Mouse (Mus musculus): ENCODE measurements around the gene Ak4. TPM values are rescaled to one million over a fixed set of nuclear protein-coding genes. Genes with fewer than 3 reads are reported as not detected.

Gene Ak4
- polyA plus RNA-seq, 1 experiment from 2014 or later: 13.9 TPM

DNA sequence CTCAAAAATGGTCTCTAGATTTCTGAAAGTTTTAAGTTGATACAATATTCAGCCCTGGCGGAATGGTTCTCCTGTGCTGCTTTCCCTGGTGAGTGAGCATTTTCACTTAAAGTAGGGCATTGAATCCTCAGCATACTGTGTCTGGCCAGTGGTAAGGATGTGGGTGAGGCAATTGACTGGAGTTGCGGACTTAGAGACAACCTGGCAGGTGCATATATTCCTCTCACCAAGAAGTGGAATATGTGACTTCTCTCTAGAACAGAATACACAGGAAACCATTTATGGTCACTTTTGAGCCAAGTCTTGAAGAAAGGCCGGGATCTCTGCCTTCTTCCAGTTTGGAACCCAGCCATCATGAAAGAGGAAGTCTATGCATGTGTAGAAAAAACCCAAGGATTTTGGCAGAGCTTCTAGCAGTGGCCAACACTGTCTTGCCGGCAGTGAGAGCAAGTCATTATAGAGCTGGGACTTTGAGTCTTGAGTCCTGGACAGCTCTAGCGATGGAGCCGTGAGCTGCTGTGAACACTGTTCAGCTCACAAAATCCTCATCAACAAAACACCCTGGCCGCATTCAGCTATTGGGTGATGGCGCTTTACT, 71.3 kb downstream of the Ak4 start:
- H3K4me1 ChIP-seq: no peaks in the 10 kb centered on the region
- WGBS: 94% methylated on average over 8 of the region's 8 CpGs
- no peak overlapping the region for H3K9ac ChIP-seq
- no peak overlapping the region for H3K27ac ChIP-seq
- H3K36me3 ChIP-seq: no peaks in the 10 kb centered on the region
- peaks cover 3% of the 10 kb centered on the region; the same call in 1 of the 2 replicates for H3K27me3 ChIP-seq
- no peak overlapping the region for H3K4me2 ChIP-seq (replicated peaks)
- no peaks in the 10 kb centered on the region for H3K9me3 ChIP-seq (replicated peaks)
- H3K4me3 ChIP-seq: no peak overlapping the region
- no peak for ATAC-seq (ENCODE audit: low FRiP score)

DNA sequence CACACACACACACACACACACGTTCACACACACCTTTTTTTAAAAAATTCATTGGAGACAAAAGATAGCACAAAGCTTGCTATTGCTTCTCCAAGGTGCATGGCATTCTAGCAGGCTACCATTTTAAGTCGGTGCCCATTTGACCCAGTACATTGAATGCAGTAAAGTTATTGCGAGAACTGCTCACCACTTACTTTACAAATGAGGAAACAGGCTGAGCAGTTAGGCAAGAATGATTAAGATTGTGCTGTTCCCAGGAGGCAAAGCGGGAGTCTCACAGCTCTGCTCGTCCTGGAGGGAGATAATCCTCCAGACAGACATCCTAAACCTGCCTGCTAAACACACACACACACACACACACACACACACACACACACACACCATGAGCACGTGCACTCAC, 72.6 kb downstream of the Ak4 start:
- no peak overlapping the region for H3K4me2 ChIP-seq (replicated peaks)
- H3K27me3 ChIP-seq: peaks cover 15% of the 10 kb centered on the region
- no peaks in the 10 kb centered on the region for H3K9me3 ChIP-seq (replicated peaks)
- H3K4me1 ChIP-seq: peaks cover 7% of the 10 kb centered on the region
- 87% methylated on average over 6 of the region's 6 CpGs for WGBS
- H3K4me3 ChIP-seq: no peak overlapping the region
- no peaks in the 10 kb centered on the region for H3K36me3 ChIP-seq
- no peak for ATAC-seq (ENCODE audit: low FRiP score)
- no peak overlapping the region for H3K27ac ChIP-seq
- H3K9ac ChIP-seq: no peak overlapping the region

DNA sequence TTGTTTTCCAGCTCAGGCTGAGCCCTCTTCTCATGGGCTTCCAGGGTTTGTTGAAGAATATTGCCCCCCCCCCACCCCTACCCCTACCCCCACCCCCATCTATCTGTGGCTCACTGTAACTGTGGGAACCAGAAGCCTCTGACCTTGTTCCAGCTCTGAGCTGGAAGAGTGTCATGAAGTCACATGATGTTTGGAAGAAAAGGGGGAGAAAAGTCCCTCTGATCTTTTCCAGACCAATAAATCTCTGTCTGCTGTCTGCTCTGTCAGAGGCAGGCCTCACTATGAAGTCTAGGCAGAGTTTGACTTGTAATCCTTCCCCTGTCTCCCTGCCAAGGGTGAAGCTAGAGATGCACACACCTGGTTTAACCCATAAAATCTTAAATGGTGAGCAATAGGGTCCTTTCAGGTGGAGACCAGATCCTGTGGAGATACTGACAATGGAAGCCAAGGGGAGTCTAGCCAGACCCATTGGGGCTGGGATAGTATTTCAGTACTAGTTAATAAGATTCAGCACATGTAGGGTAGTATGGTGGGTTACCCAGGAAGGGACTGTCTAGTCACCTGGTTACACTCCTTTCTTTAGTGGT, 74.6 kb downstream of the Ak4 start:
- Histone ChIP-seq H3K27me3 (peaks cover 32% of the 10 kb centered on the region), H3K4me2 (replicated peaks) (no peak overlapping the region), H3K4me1 (peaks cover 15% of the 10 kb centered on the region), H3K27ac (no peak overlapping the region), H3K4me3 (no peak overlapping the region), H3K9ac (no peak overlapping the region), H3K36me3 (no peaks in the 10 kb centered on the region), H3K9me3 (replicated peaks) (no peaks in the 10 kb centered on the region)
- ATAC-seq (ENCODE audit: low FRiP score): no peak

DNA sequence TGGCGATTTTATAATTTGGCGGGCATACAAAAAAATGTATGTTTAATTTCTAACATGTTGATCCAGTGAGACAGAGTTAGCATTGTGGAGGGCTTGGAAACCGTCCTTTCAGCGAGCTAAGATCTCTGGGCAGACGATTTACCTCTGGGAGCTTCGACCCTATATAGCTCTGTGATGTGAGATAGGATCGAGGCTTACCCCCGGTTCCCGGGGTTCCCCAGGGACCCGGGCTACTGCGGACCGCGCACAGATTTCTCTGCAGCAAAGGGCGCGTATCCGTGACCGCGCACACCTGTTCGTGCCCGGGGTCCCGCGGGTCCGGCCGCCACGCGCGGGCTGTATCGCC, 77.1 kb downstream of the Ak4 start:
- WGBS: 1% methylated on average over 28 of the region's 28 CpGs
- no peak overlapping the region for H3K27ac ChIP-seq
- H3K4me1 ChIP-seq: peaks cover 15% of the 10 kb centered on the region
- peak; percentile 68 for ATAC-seq (ENCODE audit: low FRiP score)
- peak overlapping the region; percentile 67 for H3K4me3 ChIP-seq
- peak overlapping the region; percentile 67 for H3K9ac ChIP-seq
- peaks cover 38% of the 10 kb centered on the region for H3K27me3 ChIP-seq
- peak overlapping the region; percentile 99 for H3K4me2 ChIP-seq (replicated peaks)
- H3K9me3 ChIP-seq (replicated peaks): no peaks in the 10 kb centered on the region
- no peaks in the 10 kb centered on the region for H3K36me3 ChIP-seq

DNA sequence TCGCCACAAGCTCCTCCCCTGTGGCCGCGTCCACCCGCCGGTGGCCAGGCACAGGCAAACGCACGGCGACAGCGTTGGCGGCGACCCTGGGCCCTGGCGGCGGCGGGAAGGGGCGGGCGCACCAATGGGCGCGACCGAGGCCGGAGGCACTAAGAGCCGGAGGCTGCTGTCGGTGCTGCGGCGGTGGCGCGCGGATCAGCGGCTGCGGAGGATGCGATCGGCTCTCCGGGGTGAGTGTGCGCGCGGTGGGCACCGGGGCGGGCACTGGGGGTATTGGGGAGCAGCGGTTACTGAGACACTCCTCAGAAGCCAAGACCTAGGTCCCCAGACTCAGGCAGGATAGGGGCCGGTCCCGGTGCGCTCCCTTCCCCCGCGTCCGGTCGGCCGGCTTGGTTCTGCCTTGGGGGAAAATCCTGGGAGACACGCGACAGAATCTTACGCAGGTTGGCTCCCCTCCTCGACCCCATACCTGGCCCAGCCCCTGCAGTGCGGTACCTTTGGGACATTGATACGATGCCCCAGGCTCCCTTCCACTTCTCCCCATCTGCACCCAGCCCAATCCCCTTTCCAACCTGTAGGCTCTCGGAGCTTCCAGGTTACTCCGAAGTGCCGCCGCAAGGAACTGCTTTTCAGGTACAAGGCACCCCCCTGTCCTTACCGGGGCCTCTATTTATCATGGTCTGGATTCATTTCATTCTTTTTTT, 77.6 kb downstream of the Ak4 start, which contains the start of gene Dnajc6:
TSS of gene Dnajc6 (plus strand) at position 115 of the 704 bp plus-strand sequence.
- Histone ChIP-seq H3K4me2 (replicated peaks) (peak within 1 kb of the TSS; percentile 99), H3K9ac (peak within 1 kb of the TSS; percentile 67), H3K27me3 (peaks cover 38% of the 10 kb centered on the region), H3K27ac (no peak within 1 kb of the TSS), H3K36me3 (no peaks in the 10 kb centered on the region), H3K9me3 (replicated peaks) (no peaks in the 10 kb centered on the region), H3K4me1 (peaks cover 15% of the 10 kb centered on the region), H3K4me3 (peak within 1 kb of the TSS; percentile 67)
- peak; percentile 76 for ATAC-seq (ENCODE audit: low FRiP score)
- WGBS: under 1% methylated on average over 52 of the region's 57 CpGs

DNA sequence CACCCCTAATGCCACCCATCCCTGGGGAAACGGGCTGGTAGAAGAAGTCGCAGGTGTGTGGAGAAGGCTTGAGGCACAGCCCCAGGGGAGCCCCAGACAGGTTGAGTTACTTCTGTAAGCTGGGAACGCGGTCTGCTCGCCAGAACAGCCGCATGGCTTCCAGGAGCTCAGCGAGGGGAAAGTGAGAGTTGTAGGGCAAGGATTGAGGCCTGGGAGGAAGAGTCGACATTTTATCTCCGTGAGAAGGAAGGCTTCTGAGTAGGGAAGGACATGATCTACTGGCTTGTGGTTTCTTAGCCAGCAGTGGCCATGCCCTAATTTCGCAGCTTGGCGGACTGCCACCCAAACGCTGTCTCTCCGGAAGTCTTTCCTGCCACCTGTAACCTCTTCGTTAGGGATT, 78.3 kb downstream of the Ak4 start:
- WGBS: 9% methylated on average over 14 of the region's 14 CpGs
- Histone ChIP-seq H3K27ac (no peak overlapping the region), H3K9ac (no peak overlapping the region), H3K4me1 (peaks cover 15% of the 10 kb centered on the region), H3K4me2 (replicated peaks) (peak overlapping the region; percentile 99), H3K36me3 (no peaks in the 10 kb centered on the region), H3K4me3 (peak overlapping the region; percentile 67; the same call in 1 of the 2 replicates), H3K9me3 (replicated peaks) (no peaks in the 10 kb centered on the region), H3K27me3 (peaks cover 38% of the 10 kb centered on the region)
- ATAC-seq (ENCODE audit: low FRiP score): no peak

DNA sequence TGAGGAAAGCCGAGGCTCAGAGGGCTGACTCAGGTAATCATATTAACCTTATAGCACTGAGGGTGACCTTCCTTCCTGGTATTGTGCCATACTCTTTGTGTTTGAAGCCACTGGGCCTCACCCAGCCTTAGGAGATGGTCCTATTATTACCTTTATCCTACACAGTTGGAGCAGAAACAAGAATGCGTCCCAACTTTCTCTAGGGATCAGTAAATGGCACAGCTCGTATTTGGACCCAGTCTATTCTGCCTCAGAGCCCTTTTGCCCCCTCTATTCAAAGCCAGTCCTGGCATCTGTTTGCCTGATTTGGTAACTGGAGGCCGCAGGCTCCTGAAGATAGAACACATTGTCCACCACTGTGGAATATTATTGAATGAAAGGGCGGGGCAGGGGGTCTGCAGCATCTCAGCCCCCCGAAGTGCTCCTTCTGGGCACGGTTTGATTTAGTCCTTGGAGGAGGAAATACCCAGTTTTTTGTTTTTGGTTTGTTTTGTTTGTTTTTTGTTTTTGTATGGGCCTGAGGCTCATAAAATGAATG, 85.5 kb downstream of the Ak4 start:
- WGBS: 55% methylated on average over 7 of the region's 7 CpGs
- no peak for ATAC-seq (ENCODE audit: low FRiP score)

DNA sequence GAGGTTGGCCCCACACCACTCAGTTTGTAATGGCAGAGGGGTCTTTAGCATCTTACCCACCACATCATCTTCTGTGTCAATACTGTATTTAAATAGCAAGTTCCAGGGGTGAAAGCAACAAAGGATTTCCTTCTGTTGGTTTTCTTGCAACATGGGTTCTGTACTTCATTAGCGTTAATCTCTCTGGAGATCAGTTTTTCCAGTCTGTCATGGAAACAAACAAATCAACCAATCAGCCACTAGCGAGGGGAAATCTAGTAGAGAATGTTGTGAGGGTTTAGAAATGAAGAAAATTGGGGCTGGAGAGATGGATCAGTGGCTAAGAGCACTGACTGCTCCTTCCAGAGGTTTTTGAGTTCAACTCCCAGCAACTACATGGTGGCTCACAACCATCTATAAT, 86.9 kb downstream of the Ak4 start:
- ATAC-seq (ENCODE audit: low FRiP score): no peak
- no peak overlapping the region for H3K4me3 ChIP-seq
- WGBS: 74% methylated on average over 2 of the region's 2 CpGs
- H3K27ac ChIP-seq: no peak overlapping the region
- H3K27me3 ChIP-seq: no peaks in the 10 kb centered on the region
- peaks cover 12% of the 10 kb centered on the region for H3K4me1 ChIP-seq
- H3K9ac ChIP-seq: no peak overlapping the region
- no peaks in the 10 kb centered on the region for H3K9me3 ChIP-seq (replicated peaks)
- H3K36me3 ChIP-seq: no peaks in the 10 kb centered on the region
- no peak overlapping the region for H3K4me2 ChIP-seq (replicated peaks)

More for the DNA sequence above, 85.5 kb downstream of the Ak4 start:
- H3K9me3 ChIP-seq (replicated peaks): no peaks in the 10 kb centered on the region
- H3K9ac ChIP-seq: no peak overlapping the region
- H3K4me3 ChIP-seq: no peak overlapping the region
- peaks cover 9% of the 10 kb centered on the region for H3K4me1 ChIP-seq
- H3K27ac ChIP-seq: no peak overlapping the region
- H3K4me2 ChIP-seq (replicated peaks): no peak overlapping the region
- H3K36me3 ChIP-seq: no peaks in the 10 kb centered on the region
- H3K27me3 ChIP-seq: no peaks in the 10 kb centered on the region

DNA sequence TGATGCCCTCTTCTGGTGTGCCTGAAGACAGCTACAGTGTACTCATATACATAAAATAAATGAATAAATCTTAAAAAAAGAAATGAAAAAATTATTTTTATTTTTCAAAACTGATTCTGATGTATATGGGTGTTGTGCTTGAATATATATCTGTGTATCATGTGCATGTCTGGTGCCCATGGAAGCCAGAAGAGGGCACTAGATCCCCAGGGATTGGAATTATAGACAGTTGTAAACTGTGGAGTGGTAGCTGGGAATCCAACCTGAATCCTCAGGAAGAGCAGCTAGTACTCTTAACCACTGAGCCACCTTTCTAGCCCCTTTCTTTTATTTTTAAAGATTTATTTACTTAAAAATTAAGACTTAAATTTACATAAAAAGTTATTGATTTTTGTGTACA, 87.3 kb downstream of the Ak4 start:
- no peak for ATAC-seq (ENCODE audit: low FRiP score)
- Histone ChIP-seq H3K4me3 (no peak overlapping the region), H3K9me3 (replicated peaks) (no peaks in the 10 kb centered on the region), H3K9ac (no peak overlapping the region), H3K27ac (no peak overlapping the region), H3K27me3 (no peaks in the 10 kb centered on the region), H3K4me2 (replicated peaks) (no peak overlapping the region), H3K36me3 (no peaks in the 10 kb centered on the region), H3K4me1 (peaks cover 12% of the 10 kb centered on the region)

DNA sequence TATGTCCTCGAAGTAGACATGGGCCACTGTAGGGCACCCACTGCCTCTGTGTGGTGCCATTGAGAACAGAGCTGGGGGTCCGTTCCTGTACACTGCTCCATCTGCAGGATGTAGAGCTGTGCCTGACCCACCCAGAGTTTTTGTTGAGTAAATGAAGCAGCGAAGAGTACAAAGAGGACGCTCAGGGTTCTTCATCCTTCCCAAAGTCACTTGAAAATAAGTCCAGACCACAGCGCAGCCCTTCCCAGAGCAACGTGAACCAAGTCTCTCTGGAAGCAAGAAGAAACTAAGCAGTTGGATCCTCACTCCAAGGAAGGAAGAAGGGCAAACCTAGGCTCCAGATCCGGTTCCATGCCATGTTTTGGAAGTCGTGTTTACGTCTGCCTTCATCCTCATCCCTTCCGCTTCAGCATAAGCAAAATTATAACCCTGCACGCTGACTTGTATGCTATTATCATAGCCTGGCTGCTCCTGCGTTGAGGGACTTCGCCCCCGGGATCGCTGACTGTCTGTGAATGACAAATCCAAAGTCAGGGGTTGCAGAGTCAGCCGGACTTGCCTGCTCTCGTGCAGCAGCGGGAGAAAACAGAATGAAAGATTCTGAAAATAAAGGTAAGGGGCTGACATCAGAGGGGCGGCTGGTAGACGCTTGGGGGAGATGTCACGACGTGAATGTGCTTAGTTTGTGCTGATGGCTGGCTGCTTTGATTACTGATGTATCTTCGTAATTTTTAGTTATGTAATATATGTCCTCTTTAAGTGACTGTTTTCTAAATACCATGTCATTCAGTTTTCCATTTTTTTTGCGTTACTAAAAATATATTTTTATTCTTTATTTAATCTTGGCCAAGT, 88.7 kb downstream of the Ak4 start:
- peak overlapping the region; percentile 44 for H3K4me3 ChIP-seq
- peak; percentile 61 for ATAC-seq (ENCODE audit: low FRiP score)
- H3K27me3 ChIP-seq: no peaks in the 10 kb centered on the region
- H3K4me2 ChIP-seq (replicated peaks): peak overlapping the region; percentile 91
- peaks cover 12% of the 10 kb centered on the region for H3K4me1 ChIP-seq
- H3K27ac ChIP-seq: peak overlapping the region; percentile 18; the same call in 1 of the 2 replicates
- peak overlapping the region; percentile 53 for H3K9ac ChIP-seq
- H3K9me3 ChIP-seq (replicated peaks): no peaks in the 10 kb centered on the region
- WGBS: 9% methylated on average over 24 of the region's 24 CpGs
- H3K36me3 ChIP-seq: no peaks in the 10 kb centered on the region

DNA sequence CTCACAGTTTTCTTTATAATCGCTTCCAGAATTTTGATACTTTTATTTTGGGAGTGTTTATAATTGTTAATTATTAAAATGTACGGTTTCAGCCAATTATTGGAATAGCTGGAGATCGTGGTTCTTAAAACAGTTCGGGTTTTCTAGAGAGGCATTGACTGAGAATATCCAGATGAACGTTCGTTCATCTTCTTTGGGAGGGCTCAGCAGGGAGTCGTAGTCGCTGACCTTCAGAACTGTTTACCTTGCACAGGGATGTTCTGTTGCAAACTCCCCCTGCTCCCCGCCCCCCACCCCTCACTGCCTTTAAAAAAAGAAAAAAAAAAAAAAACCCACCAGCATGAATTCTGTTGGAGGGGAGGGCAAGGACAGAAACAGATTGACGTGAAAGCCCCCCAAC, 89.4 kb downstream of the Ak4 start:
- peak overlapping the region; percentile 91 for H3K4me2 ChIP-seq (replicated peaks)
- no peaks in the 10 kb centered on the region for H3K9me3 ChIP-seq (replicated peaks)
- no peak overlapping the region for H3K27ac ChIP-seq
- H3K36me3 ChIP-seq: no peaks in the 10 kb centered on the region
- peak overlapping the region; percentile 62 for H3K9ac ChIP-seq
- peaks cover 12% of the 10 kb centered on the region for H3K4me1 ChIP-seq
- peak overlapping the region; percentile 44 for H3K4me3 ChIP-seq
- H3K27me3 ChIP-seq: no peaks in the 10 kb centered on the region
- 3% methylated on average over 10 of the region's 10 CpGs for WGBS
- no peak for ATAC-seq (ENCODE audit: low FRiP score)
